Mouse (Mus musculus) liver (tissue): ENCODE measurements around the gene Ccdc155.

Source experiments
- DNase-seq: peaks from one replicate; pipeline ENCODE4 v3.0.0-alpha.2; 2020; ENCODE audit warnings: mixed read lengths

Gene Ccdc155

DNA sequence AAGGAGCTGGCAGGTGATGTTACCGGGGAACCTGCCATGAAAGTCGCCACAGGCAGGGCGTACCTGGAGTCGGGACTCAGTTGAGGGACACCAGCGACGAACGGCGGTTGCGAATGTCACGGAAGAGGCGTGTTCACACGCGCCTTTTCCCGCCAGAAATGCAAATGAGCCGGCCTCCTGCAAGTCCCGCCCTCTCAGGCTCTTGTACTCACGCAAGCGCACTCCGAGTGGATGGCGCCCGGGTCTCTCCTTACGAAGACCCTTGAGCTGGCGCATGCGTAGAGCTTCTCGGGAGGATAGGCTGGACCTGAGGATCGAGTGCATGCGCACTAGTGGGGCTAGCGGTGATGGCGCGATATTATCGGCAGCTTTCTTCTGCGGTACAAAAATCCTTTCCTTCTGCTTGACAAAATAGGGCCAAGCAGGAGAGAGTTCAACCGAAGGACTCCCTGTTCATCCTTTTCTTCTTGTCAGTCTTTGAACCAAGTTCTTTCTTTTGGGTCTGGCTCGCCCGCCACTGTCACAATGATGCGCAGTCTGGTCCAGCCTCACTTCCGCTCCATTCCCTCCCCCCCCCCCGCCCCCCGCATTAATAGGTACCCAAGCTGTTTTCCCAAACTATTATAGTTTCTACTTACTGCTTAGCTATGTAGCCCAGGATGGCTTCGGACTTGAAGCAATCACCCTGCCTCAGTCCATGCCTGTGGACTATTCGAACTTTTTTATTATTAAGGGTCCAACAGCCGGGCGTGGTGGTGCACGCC is at the start of gene Ccdc155:
Gene Ccdc155, minus strand, starts transcription at position 513 of the 764 bp plus-strand sequence.
- DNase-seq, result peak; percentile 92

DNA sequence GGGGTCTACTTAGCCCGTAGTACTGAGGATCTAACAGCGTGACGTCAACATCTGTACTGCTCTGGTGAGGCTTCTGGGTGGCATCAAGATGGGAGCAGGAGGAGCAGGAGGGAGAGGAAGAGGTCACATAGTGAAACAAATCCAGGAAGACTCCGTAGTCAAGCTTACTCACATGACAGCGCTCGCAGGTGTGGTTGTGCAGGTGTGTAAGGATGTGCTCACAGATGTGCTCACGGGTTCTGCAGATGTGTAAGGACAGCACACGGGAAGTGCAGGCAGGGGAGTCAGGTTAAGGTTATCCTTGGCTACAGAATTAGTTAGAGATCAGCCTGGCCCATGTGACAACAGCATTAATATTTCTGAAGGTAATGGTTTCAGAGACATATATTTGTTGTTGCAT is 49.1 kb upstream of the Ccdc155 start:
- DNase-seq, result no peak

DNA sequence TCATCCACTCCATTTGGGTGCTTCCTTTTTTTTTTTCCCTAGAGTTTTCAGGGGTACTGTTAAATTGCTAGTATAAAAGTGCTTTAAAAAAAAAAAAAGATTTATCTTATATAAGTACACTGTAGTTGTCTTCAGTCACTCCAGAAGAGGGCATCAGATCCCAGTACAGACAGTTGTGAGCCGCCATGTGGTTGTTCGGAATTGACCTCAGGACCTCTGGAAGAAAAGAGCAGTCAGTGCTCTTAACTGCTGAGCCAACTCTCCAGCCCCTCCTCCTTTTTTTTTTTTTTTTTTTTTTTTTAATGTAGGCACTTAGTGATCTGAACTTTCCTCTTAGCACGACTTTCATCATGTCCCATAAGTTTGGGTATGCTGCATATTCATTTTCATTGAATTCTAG is 43.0 kb upstream of the Ccdc155 start:
- no peak for DNase-seq

DNA sequence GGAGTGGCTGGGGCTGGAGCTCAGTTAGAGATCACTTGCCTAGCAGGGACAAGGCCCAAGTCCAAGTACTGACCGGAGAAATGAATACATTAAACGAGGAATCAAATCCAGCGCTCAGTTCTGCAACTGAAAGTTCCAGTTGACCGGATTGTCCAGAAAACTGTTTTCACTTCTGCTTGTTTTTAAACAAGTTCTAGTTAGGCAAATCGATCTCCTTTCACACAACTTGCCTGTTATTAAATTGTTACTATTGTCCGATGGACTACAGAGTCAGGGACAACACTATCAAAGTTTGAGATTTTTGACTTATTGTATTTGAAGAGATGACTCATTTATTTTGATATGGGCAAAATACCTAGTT is 36.7 kb upstream of the Ccdc155 start:
- DNase-seq, result no peak

DNA sequence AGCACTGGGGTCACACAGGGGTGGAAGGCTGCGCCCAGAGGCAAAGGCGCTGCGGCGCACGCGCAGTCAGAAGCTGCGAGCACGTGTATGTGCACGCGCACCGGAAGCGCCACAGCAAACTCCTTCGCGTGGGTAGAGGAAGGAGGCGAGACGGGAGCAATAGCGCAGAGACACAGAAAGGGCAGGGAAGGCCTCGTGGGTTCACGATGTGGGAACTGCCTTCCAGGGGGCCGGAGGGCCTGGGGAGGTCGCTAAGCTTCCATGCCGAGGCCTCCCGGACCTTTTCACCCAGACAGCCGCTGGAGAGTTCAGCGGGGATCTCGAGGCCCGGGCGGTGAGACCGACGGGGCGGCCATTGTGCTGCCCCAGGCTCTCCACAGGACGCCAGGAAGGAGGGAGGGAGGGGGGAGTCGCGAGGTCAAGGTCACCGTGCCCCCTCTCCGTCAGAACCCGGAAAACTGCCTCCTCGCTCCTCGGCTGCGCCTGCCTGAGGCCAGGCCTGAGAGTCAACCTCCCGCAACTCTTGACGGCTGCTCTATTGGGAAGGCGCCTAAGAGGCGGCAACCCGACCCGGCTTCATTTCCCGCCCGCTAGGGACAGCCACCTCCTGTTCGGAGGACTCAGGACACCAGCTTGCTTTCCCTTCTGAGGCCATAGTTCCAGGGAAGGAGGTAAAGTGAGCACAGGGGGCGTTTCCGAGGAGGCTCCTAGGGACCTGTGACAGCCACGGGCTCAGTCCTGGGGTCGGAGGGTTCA is 36.1 kb upstream of the Ccdc155 start, which contains the start of gene Slc6a16:
Gene Slc6a16, plus strand, starts transcription at position 453 of the 756 bp plus-strand sequence.
- DNase-seq, result no peak

DNA sequence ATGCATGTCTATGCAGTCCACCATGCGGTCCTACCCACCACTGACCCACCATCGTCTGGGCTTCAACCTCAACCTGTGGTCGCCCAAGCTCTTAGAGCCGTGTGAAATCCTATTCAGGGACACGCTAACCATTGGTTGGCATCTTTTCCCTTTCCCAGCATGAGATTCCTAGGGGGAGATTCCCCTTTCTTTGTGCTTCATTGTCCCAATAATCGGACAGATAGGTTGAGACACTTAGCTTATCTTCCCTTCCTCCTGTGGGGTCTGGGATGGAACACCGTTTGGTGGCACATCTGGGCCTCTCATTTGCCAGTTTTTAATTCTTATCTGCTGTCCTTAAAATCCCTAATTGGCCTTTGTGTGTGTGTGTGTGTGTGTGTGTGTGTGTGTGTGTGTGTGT is 35.4 kb upstream of the Ccdc155 start:
- DNase-seq, result no peak

DNA sequence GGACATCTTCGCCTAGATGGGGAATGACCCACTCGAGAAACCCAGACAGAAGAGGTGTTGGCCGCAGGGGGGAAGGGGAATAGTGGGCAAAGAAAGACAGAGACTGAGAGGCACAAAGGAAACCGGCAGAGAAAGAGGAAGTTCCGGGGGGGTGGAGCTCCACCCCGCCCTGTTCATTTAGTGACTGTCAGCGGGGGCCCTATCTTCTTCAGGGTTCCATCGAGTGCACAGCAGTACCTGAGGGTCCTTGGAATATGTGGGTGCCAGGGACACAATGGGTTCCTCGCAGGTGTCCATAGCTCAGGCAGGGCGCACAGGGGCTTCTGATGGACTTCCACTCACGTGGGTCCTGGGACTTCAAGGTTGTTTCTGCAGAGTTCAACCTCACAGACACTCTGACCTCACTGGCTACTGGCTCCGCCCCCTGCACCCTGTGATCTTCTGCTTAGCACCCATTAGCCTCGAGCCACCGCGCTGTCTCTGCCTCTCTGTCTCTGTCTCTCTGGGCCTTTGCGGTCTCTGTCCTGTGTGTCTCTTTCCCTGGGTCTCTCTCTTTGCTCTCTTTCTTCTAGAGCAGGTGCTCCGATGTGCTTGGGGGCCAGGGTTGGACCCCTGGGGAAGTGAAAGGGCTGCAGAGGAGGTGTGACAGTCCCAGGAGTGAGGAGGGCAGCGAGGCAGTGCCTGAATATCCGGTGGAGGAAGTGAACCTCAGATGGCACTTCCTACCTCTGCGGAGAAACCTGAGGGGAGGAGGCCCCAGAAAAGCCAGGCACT is 34.2 kb upstream of the Ccdc155 start, which contains the start of gene Cd37:
Gene Cd37, minus strand, starts transcription at position 393 of the 774 bp plus-strand sequence.
- DNase-seq, result peak; percentile 68

DNA sequence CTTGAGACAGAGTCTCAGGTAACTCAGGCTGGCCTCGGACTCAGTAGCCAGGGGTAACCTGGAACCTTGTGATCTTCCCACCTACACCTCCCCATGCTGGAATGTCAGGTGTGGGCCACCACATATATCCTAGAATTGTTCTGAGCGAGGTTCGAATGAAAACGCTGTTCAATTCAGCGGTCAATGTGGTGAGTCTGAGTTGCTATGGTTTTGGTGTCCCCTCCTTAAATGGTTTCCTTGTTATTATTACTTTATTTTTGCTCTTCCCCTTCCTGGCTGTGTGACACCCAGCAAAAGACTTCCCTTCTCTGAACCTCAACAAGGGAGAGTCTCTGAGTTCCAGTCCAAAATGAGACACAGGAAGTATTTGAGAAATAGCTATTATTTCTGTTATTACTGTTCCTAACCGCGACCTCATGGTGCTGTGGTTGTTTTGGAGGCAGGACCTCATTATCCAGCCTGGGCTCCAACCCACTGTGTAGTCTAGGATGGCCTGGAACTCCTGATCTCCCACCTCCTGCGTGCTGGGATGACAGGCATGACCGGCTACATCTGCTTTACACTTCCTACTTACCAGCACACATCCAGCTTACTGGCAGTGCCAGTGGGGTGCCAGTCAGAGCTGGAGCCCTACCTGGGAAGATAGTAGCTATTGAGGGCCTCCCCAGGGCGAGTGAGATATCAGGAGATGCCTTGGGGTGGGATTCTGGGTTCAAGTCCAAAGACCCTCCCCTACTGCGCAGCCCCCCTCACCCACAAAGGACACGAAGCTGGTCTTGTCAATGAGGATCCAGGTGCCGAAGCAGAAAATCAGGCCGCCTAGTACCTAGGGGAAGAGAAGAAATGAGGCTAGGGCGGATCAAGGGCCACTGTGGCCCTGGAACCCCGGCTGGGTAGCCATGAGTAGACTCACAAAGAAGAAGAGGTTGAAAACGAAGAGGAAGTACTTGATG is 33.3 kb upstream of the Ccdc155 start:
- no peak for DNase-seq

DNA sequence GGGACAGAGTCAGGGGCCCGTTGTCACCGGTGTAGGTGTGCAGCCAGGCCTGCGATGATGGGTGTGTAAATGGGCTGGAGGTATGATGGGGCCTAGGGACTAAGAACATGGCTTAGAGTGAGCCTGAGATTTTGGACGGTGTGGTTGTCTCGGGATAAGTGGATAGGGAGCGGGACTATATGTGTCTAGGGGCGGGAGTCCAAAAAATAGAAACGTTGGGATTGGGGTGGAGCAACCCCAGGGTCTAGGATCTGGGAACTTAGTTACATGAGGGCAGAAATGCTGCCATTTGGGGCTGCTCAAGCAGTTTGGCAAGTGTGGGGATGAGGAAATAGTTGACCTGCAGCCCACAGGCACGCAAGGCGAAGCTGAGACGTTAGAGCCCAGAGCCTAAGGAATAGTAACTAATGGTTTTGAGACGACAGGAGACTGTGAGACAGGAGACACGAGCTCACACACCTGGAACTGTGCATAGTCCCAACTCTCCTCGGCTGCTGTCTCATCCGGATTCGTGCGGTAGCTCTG is 31.0 kb upstream of the Ccdc155 start:
- no peak for DNase-seq

DNA sequence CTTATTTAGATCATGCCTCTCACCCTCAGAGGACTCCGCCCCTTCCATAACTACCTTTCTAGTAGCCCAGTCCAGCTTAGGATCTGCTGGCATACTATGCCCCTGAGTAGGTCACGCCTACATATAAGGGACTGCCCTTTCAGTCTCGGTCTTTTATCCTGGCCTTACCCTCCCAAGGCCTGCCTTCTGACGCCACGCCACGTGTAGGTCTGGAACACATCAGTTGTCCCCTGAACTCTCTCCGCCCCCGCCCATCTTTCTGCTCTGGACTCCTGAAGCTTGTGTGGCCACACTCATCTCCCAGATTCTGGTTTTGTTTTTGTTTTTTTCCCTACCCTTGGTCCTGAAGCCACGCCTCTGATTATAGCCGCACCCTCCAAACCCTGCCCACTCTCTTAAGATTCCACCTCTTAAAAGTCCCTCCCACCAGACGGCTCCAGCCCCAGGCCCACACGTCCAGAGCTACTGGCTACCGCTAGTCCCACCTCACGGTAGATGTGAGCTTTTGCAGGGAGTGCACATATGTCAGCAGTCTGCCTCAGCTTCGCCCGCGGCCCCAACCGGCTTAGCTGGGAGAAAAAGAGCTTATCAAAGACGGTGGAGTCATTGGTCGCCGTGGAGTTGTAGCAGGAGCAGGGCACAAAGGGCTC is 30.4 kb upstream of the Ccdc155 start:
- peak; percentile 43 for DNase-seq

DNA sequence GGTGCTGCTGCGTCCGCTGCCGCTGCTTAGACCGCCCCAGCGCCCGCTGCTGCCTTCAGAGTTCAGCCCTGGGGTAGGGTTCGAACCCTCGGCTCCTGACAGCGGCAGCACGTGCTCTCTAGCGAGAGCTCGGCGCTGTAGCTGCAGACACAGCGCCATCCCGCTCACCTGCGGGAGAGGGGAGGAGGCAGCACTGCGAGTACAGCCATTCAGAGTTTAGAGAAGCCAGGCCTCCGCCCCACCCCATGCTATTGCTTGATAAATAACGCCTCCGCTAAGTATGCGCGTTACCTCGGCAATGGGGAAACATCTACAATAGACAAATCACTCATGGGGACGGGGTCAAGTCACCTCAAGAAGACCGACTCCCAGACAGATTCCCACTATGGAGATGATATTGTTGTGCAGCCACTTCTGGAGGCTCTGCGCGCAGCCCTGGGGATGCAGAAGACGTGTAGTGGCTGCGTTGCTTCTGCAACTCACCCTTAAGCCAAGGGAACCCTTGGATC is 29.7 kb upstream of the Ccdc155 start:
- peak; percentile 40 for DNase-seq

DNA sequence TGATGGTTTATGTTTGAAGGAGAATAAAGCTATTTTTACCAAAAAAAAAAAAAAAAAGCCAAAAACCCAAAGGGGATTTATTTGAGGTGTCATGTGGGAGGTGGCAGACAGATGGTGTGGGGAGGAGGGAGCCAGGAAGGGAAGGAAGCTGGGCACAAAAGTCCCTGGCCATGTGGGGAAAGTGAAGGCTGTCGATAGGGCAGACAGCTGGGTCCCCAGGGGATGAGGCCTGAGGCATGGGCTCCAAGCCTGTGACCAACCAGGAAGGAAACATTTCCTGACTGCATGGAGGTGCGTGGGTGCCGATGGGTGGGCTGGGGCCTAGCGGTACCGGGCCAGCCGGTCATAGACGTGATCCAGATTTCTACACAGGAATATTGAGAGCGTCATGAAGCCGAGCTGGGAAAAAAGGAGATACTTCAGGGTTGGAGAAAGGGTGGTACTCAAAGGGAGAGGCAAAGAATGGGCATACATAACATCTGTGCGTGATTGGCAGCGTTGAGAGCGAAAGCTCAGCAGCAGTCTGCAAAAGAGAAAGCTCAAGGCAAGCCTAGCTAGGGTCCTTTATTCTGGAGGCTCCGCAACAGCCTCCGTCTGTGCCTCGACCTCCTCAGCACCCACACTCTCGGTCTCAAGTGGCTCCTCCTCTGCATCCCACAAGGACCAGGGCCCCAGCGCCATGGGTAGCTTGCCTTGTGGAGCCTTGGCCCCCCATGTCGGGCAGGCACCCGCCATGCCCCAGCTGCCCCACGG is 29.1 kb upstream of the Ccdc155 start:
- DNase-seq, result no peak

DNA sequence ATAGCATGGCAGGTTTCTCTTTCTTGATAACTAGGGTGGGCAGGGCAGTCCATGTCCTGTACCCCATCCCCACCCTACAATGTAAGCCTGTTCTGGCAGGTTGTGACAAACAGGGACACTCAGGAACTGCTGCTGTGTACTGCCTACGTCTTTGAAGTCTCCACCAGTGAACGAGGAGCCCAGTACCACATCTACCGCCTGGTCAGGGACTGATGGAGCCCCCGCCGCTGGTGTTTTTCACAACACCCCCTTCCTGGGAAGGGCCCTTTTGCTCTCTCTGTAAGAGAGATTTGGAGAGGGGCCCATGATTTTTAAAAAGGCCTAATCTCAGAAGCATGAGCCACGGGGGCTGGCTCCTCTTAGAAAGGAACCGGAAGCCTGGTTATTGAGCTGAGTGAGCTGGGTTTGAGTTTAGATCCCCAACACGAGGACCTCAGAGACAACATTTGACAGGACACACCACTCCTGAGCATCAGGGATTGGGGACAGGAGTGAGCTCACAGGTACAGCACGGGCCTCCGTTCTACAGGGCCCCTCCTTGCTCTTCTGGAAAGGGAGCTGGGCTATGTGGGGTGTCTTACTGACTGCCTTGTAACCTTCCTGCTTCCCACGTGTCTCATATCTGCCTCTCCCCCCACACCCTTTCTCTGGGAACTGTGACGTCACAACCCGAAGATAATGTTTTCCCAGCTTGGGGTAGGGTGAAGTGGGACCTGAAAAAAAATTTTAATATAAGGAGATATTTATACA is 28.2 kb upstream of the Ccdc155 start:
- DNase-seq, result no peak

DNA sequence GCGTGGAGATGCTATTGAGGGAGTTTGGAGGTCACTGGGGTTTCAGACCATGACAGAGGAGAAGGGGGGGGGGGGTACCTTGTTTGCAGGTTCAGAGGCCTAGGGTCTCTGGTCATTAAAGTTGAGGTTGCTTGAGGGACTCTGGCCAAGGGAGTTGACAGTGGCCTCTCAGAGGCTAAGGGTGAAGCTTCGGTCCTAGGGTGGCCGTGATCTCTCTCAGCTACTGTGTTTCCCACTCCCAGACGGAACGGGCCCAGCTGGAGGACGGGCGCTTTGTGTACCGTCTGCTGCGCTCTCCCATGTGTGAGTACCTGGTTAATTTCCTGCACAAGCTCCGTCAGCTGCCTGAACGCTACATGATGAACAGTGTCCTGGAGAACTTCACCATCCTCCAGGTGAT is 27.2 kb upstream of the Ccdc155 start:
- no peak for DNase-seq

DNA sequence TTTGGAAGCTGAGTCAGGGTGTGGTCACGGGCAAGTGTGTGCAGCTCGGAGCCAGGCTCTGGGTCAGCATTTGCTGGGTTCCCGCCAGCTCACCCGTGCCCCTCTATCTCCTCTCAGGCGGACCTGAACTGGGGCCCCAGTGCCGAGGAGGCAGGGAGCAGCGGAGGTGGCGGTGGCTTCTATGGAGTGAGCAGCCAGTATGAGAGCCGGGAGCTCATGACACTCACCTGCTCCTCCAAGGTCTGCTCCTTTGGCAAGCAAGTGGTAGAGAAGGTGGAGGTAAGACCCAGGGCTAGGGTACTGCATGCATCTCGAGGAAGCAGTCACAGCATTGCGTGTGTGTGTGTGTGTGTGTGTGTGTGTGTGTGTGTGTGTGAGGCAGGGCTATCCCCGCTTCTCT is 26.5 kb upstream of the Ccdc155 start:
- DNase-seq, result no peak

DNA sequence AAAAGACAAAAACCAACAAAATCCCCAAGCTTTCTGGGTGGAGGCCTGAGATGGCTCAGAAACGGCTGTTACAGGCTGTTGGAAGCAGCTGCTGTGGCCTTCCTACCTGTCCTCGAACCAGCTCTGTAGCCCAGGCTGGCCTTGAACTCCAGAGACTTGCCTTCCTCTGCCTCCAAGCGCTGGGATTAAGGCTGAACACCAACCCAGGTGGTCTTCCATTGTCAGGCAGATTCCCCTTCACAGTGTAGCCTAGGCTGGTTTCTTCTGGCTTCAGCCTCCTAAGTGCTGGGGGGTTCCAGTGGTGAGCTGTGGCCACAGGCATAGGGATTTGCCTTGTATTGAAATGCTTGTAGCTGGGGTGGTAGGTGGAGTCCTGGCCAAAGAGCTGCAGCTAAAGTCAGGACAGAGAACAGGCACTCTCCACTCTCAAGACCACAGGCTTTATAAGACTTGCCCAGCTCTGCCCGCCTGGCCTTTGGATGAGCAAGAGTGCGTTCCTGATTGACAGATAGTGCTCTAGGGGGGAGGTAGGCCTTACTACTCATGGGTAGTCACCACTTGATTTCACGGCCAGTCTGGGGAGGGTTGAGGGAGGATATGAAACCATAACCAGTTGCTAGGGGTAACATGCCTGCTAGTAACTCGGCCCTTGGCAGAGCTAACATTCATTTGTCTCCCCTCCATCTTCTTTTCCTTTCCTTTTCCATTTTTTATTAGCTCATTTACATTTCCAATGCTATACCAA is 24.9 kb upstream of the Ccdc155 start:
- no peak for DNase-seq

DNA sequence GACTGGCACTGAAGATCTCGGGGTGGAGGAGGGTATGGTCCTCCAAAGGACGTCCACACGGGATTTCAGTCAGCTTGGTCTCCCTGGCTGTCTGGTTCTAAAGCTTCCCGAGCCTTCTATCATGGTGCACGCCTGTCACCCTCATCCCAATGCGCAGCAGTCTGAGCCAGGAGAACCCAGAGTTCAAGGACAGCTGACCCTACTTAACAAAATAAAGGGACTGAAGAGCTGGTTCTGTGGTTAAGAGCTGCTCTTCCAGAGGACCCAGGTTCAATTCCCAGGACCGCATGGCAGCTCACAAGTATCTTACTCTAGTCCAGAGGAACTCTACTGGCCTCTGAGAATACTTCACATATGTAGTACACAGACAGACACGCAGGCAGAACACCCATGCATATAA is 24.4 kb upstream of the Ccdc155 start:
- no peak for DNase-seq

DNA sequence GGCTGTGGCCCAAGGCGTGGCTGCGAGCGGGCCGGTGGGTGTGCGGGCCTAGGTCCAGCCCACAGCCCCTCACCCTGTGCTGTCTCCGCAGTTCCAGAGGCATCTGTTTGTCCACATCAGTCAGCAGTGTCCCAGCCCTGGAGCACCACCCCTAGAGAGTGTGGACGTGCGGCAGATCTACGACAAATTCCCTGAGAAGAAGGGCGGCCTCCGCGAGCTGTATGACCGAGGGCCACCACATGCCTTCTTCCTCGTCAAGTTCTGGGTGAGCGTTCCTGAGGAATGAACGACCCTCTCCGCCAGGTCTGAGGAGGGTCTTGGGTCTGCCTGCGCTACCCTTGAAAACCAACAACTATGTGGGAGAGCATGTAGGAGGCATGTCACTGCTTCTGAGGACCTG is 23.9 kb upstream of the Ccdc155 start:
- no peak for DNase-seq

DNA sequence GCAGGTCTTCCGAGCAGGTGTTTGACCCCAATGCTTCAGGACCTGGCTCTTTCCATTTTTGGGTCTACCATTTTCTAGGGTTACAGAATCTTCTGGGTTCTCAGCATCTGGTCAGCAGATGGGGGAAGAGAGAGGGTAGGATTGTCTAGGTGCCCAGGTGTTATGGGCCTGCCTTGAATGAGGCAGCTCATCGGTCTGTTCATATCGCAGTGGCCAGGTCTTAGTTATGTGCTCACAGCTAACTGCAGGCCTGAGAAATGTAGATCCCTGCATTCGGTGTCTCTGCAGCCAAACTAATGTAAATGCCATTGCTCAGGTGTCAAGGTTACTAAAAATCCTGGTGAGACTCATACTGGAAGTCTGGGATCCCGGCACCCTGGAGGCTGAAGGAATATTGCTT is 21.7 kb upstream of the Ccdc155 start:
- no peak for DNase-seq
